11 mouse cellular contexts compared by ENCODE assay signal in genomic region chr6:128890948-128891355, GRCm38 (mm10). TPM values are rescaled to one million over a fixed set of nuclear protein-coding genes. Genes with fewer than 3 reads are reported as not detected.
DNase-seq lines count a peak whose midpoint lies in the region; ATAC-seq lines count a peak whose summit lies in the region.
"Had no signal": no experiment of that assay in that cellular context is flagged by ENCODE, and none has a peak within 500 bp of the region (broad histone marks: within the 10 kb centered on the region; RNA-seq: fewer than 3 reads in every experiment).

BC035044 (minus strand) TSS chr6:128891126.

- no peak within 1 kb of the TSS for H3K27ac ChIP-seq in neural tube, embryonic 15.5 days (replicated peaks)
- H3K27ac ChIP-seq: heart, embryonic 13.5 days had no signal

- H3K4me1 ChIP-seq in neural tube, embryonic 15.5 days = no peaks in the 10 kb centered on the region
- H3K4me1 ChIP-seq: heart, embryonic 13.5 days had no signal

- DNase-seq in lung, postnatal 25 days (ENCODE audit: low spot score) = peak; percentile 25
- no peak for DNase-seq in lung, postnatal 4 days
- DNase-seq in cerebellum, postnatal 25 days = no peak
- no peak for DNase-seq in kidney, adult 11 months
- DNase-seq: kidney, postnatal 4 days had no signal

- H3K36me3 ChIP-seq in neural tube, embryonic 15.5 days = no peaks in the 10 kb centered on the region
- H3K36me3 ChIP-seq: heart, embryonic 13.5 days had no signal

- H3K9ac ChIP-seq in neural tube, embryonic 15.5 days (replicated peaks) = no peak within 1 kb of the TSS
- H3K9ac ChIP-seq: heart, embryonic 13.5 days had no signal

- no peaks in the 10 kb centered on the region for H3K9me3 ChIP-seq in neural tube, embryonic 15.5 days (replicated peaks)
- H3K9me3 ChIP-seq: heart, embryonic 13.5 days had no signal

- H3K4me2 ChIP-seq in neural tube, embryonic 15.5 days = no peak within 1 kb of the TSS
- H3K4me2 ChIP-seq: heart, embryonic 13.5 days had no signal

- no peak within 1 kb of the TSS for H3K4me3 ChIP-seq in neural tube, embryonic 15.5 days (replicated peaks)
- H3K4me3 ChIP-seq: erythroblast, embryonic 14.5 days; heart, embryonic 13.5 days had no signal

- H3K27me3 ChIP-seq in neural tube, embryonic 15.5 days (replicated peaks) = no peaks in the 10 kb centered on the region
- H3K27me3 ChIP-seq: heart, embryonic 13.5 days had no signal

- WGBS in neural tube, embryonic 15.5 days = 88% methylated on average over 2 of the region's 2 CpGs

- ATAC-seq in hematopoietic stem cell, adult 5-6 weeks (replicated peaks in 1 of 2; ENCODE audit: insufficient read depth in 1 of 2, low FRiP score in 2 of 2, low TSS enrichment in 1 of 2, low read depth in 1 of 2, poor library complexity in 2 of 2, severe bottlenecking in 2 of 2) = peak; percentile 20 to 28; a peak in 2 of 4 replicates
- no peak for ATAC-seq in neutrophil, adult 5-6 weeks (ENCODE audit: extremely low read depth, insufficient number of reproducible peaks, low FRiP score, poor library complexity, severe bottlenecking)
- ATAC-seq in neural tube, embryonic 15.5 days (ENCODE audit: low FRiP score) = no peak
- ATAC-seq: lung, postnatal 0 days had no signal

RNA-seq across cellular contexts. Expression of gene BC035044, which starts in this region (rescaled TPM):
- total RNA-seq in hematopoietic stem cell, adult 5-6 weeks (2017) = 109 and 150 TPM in 2 replicates
- 20.4 and 25.3 TPM in 2 replicates for total RNA-seq in neutrophil, adult 5-6 weeks (2017)
- 0.41 and 5.9 TPM in 2 replicates for polyA plus RNA-seq in neural tube, embryonic 15.5 days (2015; fragmentation: Nextera tagmentation; extraction: Ambion mirVana)
- polyA plus RNA-seq: erythroblast, embryonic 14.5 days had no signal

Comparison
In these comparisons a context has a peak if more than half of its experiments do, and no peak if none do; other contexts are left out.
1. ATAC-seq: peak in hematopoietic stem cell, adult 5-6 weeks (2 of 2); none in neutrophil, adult 5-6 weeks (single experiment) and neural tube, embryonic 15.5 days (single experiment).